Mouse (Mus musculus) spleen, adult 2 months (tissue): ENCODE measurements at regions not wholly inside any gene's neighbourhood (a gene's known extent, or its start where the extent isn't known, plus 50 kb on each side); places are given as distances from the start of the nearest gene placed in this dataset.

Experiments used
- CTCF ChIP-seq: fragments of 200-500 bp; IDR thresholded peaks from 2 replicates; pipeline ENCODE4 v1.5.1; 2011; ENCODE audit warnings: mild to moderate bottlenecking, inconsistent platforms; ENCODE audit not compliant: insufficient read depth, insufficient read length, insufficient replicate concordance; ENCODE audit errors: extremely low read depth
- POLR2A ChIP-seq: fragments of 200-500 bp; IDR thresholded peaks from 2 replicates; pipeline ENCODE4 v1.6.1; 2011; ENCODE audit warnings: low read depth, low read length, inconsistent platforms

DNA sequence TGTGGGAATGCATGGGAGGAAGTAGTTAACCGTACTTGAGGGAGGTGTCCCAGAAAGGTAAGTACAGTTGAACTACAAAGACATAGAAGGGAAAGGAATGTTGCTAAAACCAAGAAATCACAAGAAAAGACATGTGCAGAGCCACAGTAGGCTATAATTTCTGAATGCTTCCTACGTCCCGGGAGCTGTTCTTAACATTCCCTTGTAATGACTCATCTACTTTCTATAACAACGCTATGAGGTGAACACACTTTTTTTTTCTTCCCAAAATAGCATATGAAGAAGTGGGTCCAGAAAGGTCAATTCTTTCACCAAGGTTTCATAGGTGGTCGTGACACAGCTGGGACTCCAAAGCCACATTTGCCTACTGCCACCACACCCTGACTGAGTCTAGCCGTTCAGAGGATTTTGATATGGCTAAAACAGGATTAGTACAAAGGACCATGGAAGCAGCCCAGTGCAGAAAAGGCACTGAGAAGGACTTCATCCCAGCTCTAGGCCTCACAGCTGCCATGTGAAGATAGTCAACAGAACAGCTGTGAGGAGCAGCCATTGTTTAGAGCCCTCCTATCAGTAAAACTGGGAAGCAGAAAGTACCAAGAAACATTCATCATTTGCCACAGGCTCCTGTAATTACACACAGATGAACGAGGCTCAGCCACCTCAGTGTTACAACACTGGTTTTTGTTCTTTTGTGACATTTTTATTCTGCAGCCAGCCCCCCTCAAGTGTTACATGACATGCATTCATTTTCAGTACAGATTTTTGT lies 133.4 kb downstream of the Rnd3 start:
- TF ChIP-seq CTCF (no peak), POLR2A (no peak)
